Mouse (Mus musculus) right cerebral cortex, postnatal 10 days (tissue): ENCODE measurements around the gene Anks1.
A peak's percentile ranks its signal among the peaks of the same experiment; 100 is the strongest.
"Not testable (repeated sequence)": the region's sequence is repeated elsewhere in the genome, so short reads cannot be mapped to it uniquely, and the experiment has no call there.

Experiments used
- DNase-seq, 2 experiments: peaks; one replicate each; pipeline ENCODE4 v3.0.0; 2021; ENCODE audit warnings: low spot score in 2 of 2

Gene Anks1

GRCm38 (mm10) chr17:27966508-27967021 lies 57.5 kb downstream of the Anks1 start:
- DNase-seq: no peak

DNA sequence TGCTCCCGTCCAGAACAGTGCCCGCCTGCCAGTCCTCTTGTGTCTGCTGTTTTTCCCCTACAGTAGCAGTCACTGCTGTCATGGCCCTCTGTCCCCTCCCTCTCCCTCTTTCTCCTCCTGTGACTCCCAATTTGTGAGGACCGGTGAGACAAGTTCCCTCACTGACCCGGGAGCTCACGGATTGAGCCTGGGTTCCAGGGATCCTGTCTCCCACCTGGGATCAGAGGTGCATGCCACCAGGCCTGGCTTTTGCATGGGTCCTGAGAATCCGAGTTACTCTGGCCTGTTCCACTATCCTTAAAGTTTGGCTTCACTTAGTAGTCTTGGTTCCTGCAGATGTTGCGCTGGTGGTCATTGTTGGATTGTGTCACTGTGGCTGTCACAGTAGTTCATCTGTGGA lies 58.4 kb downstream of the Anks1 start:
- DNase-seq: no peak

DNA sequence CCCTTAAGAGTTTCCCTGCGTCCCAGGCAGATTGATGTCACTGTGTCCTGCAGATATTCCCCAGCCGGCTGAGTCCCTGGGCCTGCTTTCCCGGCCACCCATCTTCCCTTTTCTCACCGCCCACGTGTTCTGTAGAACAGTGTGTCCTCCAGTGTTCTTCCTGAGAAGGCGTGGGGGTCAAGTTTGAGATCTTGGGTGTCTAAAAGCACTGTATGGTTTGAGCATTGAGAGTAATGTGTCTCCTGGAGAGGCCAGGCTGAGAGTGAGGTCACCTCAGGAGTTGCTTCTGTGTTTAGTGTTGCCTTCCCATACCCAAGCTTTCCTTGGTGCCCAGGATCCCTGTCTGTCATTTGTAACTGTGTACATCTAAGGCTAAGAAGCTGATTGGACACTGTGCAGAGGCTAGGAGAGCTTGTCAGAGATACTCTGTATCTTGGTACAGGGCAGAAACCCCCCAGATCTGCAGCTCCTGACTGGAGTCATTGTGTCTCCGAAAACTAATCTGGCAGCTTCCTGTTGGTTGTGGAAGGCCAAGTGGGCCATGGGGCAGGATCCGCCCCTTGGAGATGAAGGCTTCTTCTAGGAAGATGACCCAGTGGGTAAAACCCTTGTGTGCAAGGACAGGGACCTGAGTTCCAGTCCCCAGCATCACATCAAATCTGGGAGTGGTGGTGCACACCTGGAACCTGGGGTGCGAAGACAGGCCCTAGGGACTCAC lies 59.1 kb downstream of the Anks1 start:
- DNase-seq: no peak

GRCm38 (mm10) chr17:27968903-27969302 lies 59.8 kb downstream of the Anks1 start:
- no peak for DNase-seq

- no peak for DNase-seq
These were observed 60.3 kb downstream of the Anks1 start for GRCm38 (mm10) chr17:27969365-27969764.

GRCm38 (mm10) chr17:27969896-27970295 lies 60.8 kb downstream of the Anks1 start:
- no peak for DNase-seq

DNA sequence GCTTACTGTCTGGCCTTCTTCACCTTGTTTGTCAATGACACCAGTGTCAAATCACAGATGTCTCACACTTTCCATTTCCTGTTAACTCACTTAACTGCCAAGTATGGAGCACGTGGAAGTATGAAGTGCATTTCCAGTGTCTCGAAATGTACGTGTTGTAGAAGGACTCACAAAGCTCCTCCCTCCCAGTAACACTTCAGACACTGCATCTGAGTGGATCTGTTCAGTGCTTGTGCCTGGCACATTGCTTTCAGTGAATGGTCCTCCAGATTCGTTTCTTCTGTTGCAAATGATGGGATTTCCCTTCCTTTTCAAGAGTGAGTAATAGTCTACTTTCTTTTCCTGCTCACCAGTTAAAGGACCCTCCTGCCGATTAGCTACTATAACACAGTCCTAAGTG lies 61.2 kb downstream of the Anks1 start:
- no peak for DNase-seq

DNA sequence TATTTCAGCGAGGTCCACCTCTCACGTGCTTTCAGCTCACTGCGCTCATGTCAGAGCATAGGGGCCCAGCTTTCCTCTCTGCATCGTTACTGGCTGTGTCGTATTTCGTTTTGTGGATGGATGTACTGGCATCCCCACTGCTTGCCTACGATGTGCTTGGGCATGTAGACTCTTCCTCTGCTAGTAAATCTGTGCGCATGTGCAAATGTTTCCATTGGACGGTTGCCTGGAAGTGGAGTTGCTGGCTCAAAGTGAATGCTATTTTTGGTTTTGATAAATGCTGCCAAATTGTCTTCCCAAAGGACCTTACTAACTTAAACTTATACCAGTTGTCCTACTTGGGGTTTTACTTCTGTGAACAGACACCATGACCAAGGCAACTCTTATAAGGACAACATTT lies 62.4 kb downstream of the Anks1 start:
- peak; percentile 85 to 87 for DNase-seq

- DNase-seq: no peak
These were observed 64.2 kb downstream of the Anks1 start for GRCm38 (mm10) chr17:27973337-27973736.

- DNase-seq: no peak
These were observed 67.2 kb downstream of the Anks1 start for GRCm38 (mm10) chr17:27976266-27976665.

- DNase-seq: no peak
These were observed 68.0 kb downstream of the Anks1 start for GRCm38 (mm10) chr17:27977008-27977636.

GRCm38 (mm10) chr17:27980391-27980955 lies 71.4 kb downstream of the Anks1 start:
- no peak for DNase-seq

GRCm38 (mm10) chr17:27981451-27982069 lies 72.5 kb downstream of the Anks1 start:
- no peak for DNase-seq

GRCm38 (mm10) chr17:27982070-27982457 lies 73.0 kb downstream of the Anks1 start:
- not testable (repeated sequence) for DNase-seq

DNA sequence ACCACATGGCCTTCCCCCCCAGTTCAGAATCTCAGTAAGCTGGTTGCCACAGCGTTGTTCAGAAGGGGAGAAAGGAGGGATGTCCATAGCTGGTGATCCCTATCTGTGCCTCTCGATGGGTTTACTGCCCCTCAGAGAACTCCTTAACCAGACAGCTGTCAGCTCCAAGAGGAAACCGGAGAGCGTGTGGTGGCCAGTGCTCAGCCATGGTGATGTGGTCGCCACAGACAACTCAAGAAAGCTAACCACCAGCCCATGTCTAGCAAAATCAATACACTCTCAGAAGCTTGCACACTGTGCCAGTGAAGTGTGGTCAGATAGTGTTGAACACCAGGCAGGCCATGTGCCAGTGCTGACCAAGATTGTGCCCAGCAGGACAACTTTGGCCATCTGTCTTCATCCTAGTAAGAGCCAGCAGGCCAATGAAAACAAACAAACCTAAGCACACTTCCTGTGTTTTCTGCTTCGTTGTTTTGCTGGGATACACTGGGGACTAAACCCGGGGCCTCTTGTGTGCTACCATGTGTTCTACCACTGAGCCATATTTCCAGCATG lies 73.7 kb downstream of the Anks1 start:
- DNase-seq: no peak

GRCm38 (mm10) chr17:27984421-27984820 lies 75.3 kb downstream of the Anks1 start:
- no peak for DNase-seq

DNA sequence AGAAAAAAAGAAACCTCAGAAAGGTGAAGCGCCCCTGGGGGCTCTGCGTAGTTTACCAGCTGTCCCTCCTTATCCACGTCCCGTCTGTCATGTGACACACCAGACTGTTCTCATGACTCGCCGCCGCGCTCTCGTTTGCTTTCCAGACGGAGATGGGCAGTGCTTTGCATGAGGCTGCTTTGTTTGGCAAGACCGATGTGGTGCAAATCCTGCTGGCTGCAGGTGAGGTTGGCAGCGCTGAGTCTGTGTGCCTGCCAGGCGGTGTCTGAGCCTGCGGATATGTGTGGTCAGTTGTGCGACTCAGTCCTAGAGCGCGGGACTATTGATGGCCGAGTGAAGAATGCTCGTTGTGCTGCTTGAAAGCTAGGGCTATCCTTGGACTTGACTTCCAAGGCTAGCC lies 77.0 kb downstream of the Anks1 start:
- DNase-seq: no peak

GRCm38 (mm10) chr17:27989807-27990542 lies 80.9 kb downstream of the Anks1 start:
- peak; percentile 69 to 75 for DNase-seq

- DNase-seq: no peak
These were observed 85.2 kb downstream of the Anks1 start for GRCm38 (mm10) chr17:27994001-27994944.

- DNase-seq: no peak
These were observed 87.2 kb downstream of the Anks1 start for GRCm38 (mm10) chr17:27996320-27996719.
